Mouse (Mus musculus): ENCODE data around the gene Dpf3. TPM values are rescaled to one million over a fixed set of nuclear protein-coding genes. Genes with fewer than 3 reads are reported as not detected.

The Dpf3 gene
- polyA plus RNA-seq, 1 experiment from 2014 or later = 6.6 TPM

GRCm38 (mm10) chr12:83372290-83372689 lies 115.2 kb downstream of the Dpf3 start:
- Histone ChIP-seq H3K27ac (0 out of 2 replicates have a peak overlapping the region, but pooled peaks have one; percentile 43), H3K4me3 (replicated peaks) (no peak overlapping the region), H3K9ac (no peak overlapping the region), H3K27me3 (no peaks in the 10 kb centered on the region), H3K4me1 (replicated peaks) (peaks cover 80% of the 10 kb centered on the region), H3K4me2 (no peak overlapping the region), H3K36me3 (peaks cover 3% of the 10 kb centered on the region; the same call in 1 of the 2 replicates), H3K9me3 (replicated peaks) (no peaks in the 10 kb centered on the region)
- 73% methylated on average over 7 of the region's 7 CpGs for WGBS (ENCODE audit: insufficient replicate concordance)
- no peak for ATAC-seq (ENCODE audit: low read depth)
- no peak for DNase-seq

- WGBS (ENCODE audit: insufficient replicate concordance) = 57% methylated on average over 11 of the region's 11 CpGs
- Histone ChIP-seq H3K4me3 (replicated peaks) (no peak overlapping the region), H3K27me3 (no peaks in the 10 kb centered on the region), H3K36me3 (peaks cover 11% of the 10 kb centered on the region), H3K4me1 (replicated peaks) (peaks cover 61% of the 10 kb centered on the region), H3K9me3 (replicated peaks) (no peaks in the 10 kb centered on the region), H3K4me2 (peak overlapping the region; percentile 17; the same call in 1 of the 2 replicates), H3K9ac (no peak overlapping the region), H3K27ac (peak overlapping the region; percentile 58)
- ATAC-seq (ENCODE audit: low read depth) (peak; percentile 86), DNase-seq (peak; percentile 69)
Observed at GRCm38 (mm10) chr12:83370221-83370620, 117.3 kb downstream of the Dpf3 start.

GRCm38 (mm10) chr12:83369416-83369815 lies 118.1 kb downstream of the Dpf3 start:
- peak overlapping the region; percentile 55; the same call in 1 of the 2 replicates for H3K27ac ChIP-seq
- WGBS (ENCODE audit: insufficient replicate concordance) = 88% methylated on average over 5 of the region's 5 CpGs
- peaks cover 13% of the 10 kb centered on the region for H3K36me3 ChIP-seq
- no peak overlapping the region for H3K4me3 ChIP-seq (replicated peaks)
- no peaks in the 10 kb centered on the region for H3K9me3 ChIP-seq (replicated peaks)
- ATAC-seq (ENCODE audit: low read depth) (no peak), DNase-seq (no peak)
- no peak overlapping the region for H3K4me2 ChIP-seq
- peaks cover 52% of the 10 kb centered on the region for H3K4me1 ChIP-seq (replicated peaks)
- no peaks in the 10 kb centered on the region for H3K27me3 ChIP-seq
- H3K9ac ChIP-seq = no peak overlapping the region

- WGBS (ENCODE audit: insufficient replicate concordance) = 66% methylated on average over 1 of the region's 1 CpGs
- Histone ChIP-seq H3K9ac (no peak overlapping the region), H3K27ac (no peak overlapping the region), H3K36me3 (peaks cover 13% of the 10 kb centered on the region), H3K27me3 (no peaks in the 10 kb centered on the region), H3K4me1 (replicated peaks) (peaks cover 33% of the 10 kb centered on the region), H3K4me3 (replicated peaks) (no peak overlapping the region), H3K9me3 (replicated peaks) (no peaks in the 10 kb centered on the region), H3K4me2 (no peak overlapping the region)
- DNase-seq (no peak), ATAC-seq (ENCODE audit: low read depth) (no peak)
Observed at GRCm38 (mm10) chr12:83367486-83367885, 120.0 kb downstream of the Dpf3 start.

GRCm38 (mm10) chr12:83364771-83365170 lies 122.7 kb downstream of the Dpf3 start:
- peaks cover 7% of the 10 kb centered on the region for H3K4me1 ChIP-seq (replicated peaks)
- H3K36me3 ChIP-seq = peaks cover 10% of the 10 kb centered on the region; the same call in 1 of the 2 replicates
- H3K4me3 ChIP-seq (replicated peaks) = no peak overlapping the region
- no peak overlapping the region for H3K4me2 ChIP-seq
- no peak overlapping the region for H3K9ac ChIP-seq
- 54% methylated on average over 3 of the region's 3 CpGs for WGBS (ENCODE audit: insufficient replicate concordance)
- H3K27me3 ChIP-seq = no peaks in the 10 kb centered on the region
- no peak for DNase-seq
- no peak overlapping the region for H3K27ac ChIP-seq
- H3K9me3 ChIP-seq (replicated peaks) = no peaks in the 10 kb centered on the region
- no peak for ATAC-seq (ENCODE audit: low read depth)

GRCm38 (mm10) chr12:83361801-83362200 lies 125.7 kb downstream of the Dpf3 start:
- no peak overlapping the region for H3K27ac ChIP-seq
- DNase-seq = no peak
- no peaks in the 10 kb centered on the region for H3K27me3 ChIP-seq
- no peak for ATAC-seq (ENCODE audit: low read depth)
- WGBS (ENCODE audit: insufficient replicate concordance) = 77% methylated on average over 3 of the region's 3 CpGs
- H3K4me3 ChIP-seq (replicated peaks) = no peak overlapping the region
- H3K9me3 ChIP-seq (replicated peaks) = no peaks in the 10 kb centered on the region
- H3K4me2 ChIP-seq = no peak overlapping the region
- H3K9ac ChIP-seq = no peak overlapping the region
- H3K36me3 ChIP-seq = peaks cover 10% of the 10 kb centered on the region; the same call in 1 of the 2 replicates
- no peaks in the 10 kb centered on the region for H3K4me1 ChIP-seq (replicated peaks)

- Histone ChIP-seq H3K4me2 (no peak overlapping the region), H3K9ac (no peak overlapping the region), H3K27ac (no peak overlapping the region), H3K27me3 (no peaks in the 10 kb centered on the region), H3K36me3 (no peaks in the 10 kb centered on the region), H3K9me3 (replicated peaks) (no peaks in the 10 kb centered on the region), H3K4me3 (replicated peaks) (no peak overlapping the region), H3K4me1 (replicated peaks) (peaks cover 5% of the 10 kb centered on the region; the same call in 1 of the 2 replicates)
- DNase-seq (no peak), ATAC-seq (ENCODE audit: low read depth) (no peak)
- 71% methylated on average over 6 of the region's 6 CpGs for WGBS (ENCODE audit: insufficient replicate concordance)
Observed at GRCm38 (mm10) chr12:83352640-83353039, 134.9 kb downstream of the Dpf3 start.

- ATAC-seq (ENCODE audit: low read depth) (no peak), DNase-seq (no peak)
- 79% methylated on average over 5 of the region's 5 CpGs for WGBS (ENCODE audit: insufficient replicate concordance)
Observed at GRCm38 (mm10) chr12:83349736-83350135, 137.8 kb downstream of the Dpf3 start.

GRCm38 (mm10) chr12:83348246-83348645 lies 139.3 kb downstream of the Dpf3 start:
- no peaks in the 10 kb centered on the region for H3K27me3 ChIP-seq
- H3K4me2 ChIP-seq = no peak overlapping the region
- no peaks in the 10 kb centered on the region for H3K36me3 ChIP-seq
- 62% methylated on average over 3 of the region's 3 CpGs for WGBS (ENCODE audit: insufficient replicate concordance)
- H3K9ac ChIP-seq = no peak overlapping the region
- H3K9me3 ChIP-seq (replicated peaks) = no peaks in the 10 kb centered on the region
- no peak overlapping the region for H3K27ac ChIP-seq
- DNase-seq = no peak
- no peak overlapping the region for H3K4me3 ChIP-seq (replicated peaks)
- H3K4me1 ChIP-seq (replicated peaks) = no peaks in the 10 kb centered on the region
- no peak for ATAC-seq (ENCODE audit: low read depth)

More at GRCm38 (mm10) chr12:83349736-83350135, 137.8 kb downstream of the Dpf3 start:
- no peak overlapping the region for H3K27ac ChIP-seq
- H3K9ac ChIP-seq = no peak overlapping the region
- H3K27me3 ChIP-seq = no peaks in the 10 kb centered on the region
- no peak overlapping the region for H3K4me2 ChIP-seq
- H3K36me3 ChIP-seq = no peaks in the 10 kb centered on the region
- peaks cover 5% of the 10 kb centered on the region; the same call in 1 of the 2 replicates for H3K4me1 ChIP-seq (replicated peaks)
- H3K4me3 ChIP-seq (replicated peaks) = no peak overlapping the region
- H3K9me3 ChIP-seq (replicated peaks) = no peaks in the 10 kb centered on the region

- Histone ChIP-seq H3K4me3 (replicated peaks) (no peak overlapping the region), H3K9me3 (replicated peaks) (no peaks in the 10 kb centered on the region), H3K4me2 (no peak overlapping the region), H3K36me3 (no peaks in the 10 kb centered on the region), H3K9ac (no peak overlapping the region), H3K27me3 (no peaks in the 10 kb centered on the region), H3K27ac (no peak overlapping the region), H3K4me1 (replicated peaks) (no peaks in the 10 kb centered on the region)
- ATAC-seq (ENCODE audit: low read depth) (no peak), DNase-seq (no peak)
- 42% methylated on average over 4 of the region's 4 CpGs for WGBS (ENCODE audit: insufficient replicate concordance)
Observed at GRCm38 (mm10) chr12:83342875-83343185, 144.7 kb downstream of the Dpf3 start.

- Histone ChIP-seq H3K36me3 (no peaks in the 10 kb centered on the region), H3K27ac (no peak overlapping the region), H3K4me2 (no peak overlapping the region), H3K27me3 (no peaks in the 10 kb centered on the region), H3K9me3 (replicated peaks) (no peaks in the 10 kb centered on the region), H3K4me3 (replicated peaks) (no peak overlapping the region), H3K9ac (no peak overlapping the region), H3K4me1 (replicated peaks) (no peaks in the 10 kb centered on the region)
- DNase-seq (no peak), ATAC-seq (ENCODE audit: low read depth) (no peak)
- 72% methylated on average over 15 of the region's 15 CpGs for WGBS (ENCODE audit: insufficient replicate concordance)
Observed at GRCm38 (mm10) chr12:83342035-83342874, 145.3 kb downstream of the Dpf3 start.

- Histone ChIP-seq H3K9ac (no peak overlapping the region), H3K4me2 (no peak overlapping the region), H3K9me3 (replicated peaks) (no peaks in the 10 kb centered on the region), H3K36me3 (no peaks in the 10 kb centered on the region), H3K27me3 (no peaks in the 10 kb centered on the region), H3K27ac (no peak overlapping the region), H3K4me1 (replicated peaks) (0 out of 2 replicates have a peak, but pooled peaks cover 3% of the 10 kb centered on the region), H3K4me3 (replicated peaks) (no peak overlapping the region)
- 80% methylated on average over 4 of the region's 4 CpGs for WGBS (ENCODE audit: insufficient replicate concordance)
- DNase-seq = no peak
- no peak for ATAC-seq (ENCODE audit: low read depth)
Observed at GRCm38 (mm10) chr12:83340960-83341359, 146.6 kb downstream of the Dpf3 start.

All from liver, embryonic 13.5 days (tissue).